Mouse (Mus musculus) retina, postnatal 1 day (tissue): ENCODE data around the gene Pfdn2.
"Not testable (repeated sequence)": the region's sequence is repeated elsewhere in the genome, so short reads cannot be mapped to it uniquely, and the experiment has no call there.

ENCODE experiments used
- DNase-seq: peaks from one replicate; pipeline ENCODE4 v3.0.0-alpha.2; 2012

Gene Pfdn2

DNA sequence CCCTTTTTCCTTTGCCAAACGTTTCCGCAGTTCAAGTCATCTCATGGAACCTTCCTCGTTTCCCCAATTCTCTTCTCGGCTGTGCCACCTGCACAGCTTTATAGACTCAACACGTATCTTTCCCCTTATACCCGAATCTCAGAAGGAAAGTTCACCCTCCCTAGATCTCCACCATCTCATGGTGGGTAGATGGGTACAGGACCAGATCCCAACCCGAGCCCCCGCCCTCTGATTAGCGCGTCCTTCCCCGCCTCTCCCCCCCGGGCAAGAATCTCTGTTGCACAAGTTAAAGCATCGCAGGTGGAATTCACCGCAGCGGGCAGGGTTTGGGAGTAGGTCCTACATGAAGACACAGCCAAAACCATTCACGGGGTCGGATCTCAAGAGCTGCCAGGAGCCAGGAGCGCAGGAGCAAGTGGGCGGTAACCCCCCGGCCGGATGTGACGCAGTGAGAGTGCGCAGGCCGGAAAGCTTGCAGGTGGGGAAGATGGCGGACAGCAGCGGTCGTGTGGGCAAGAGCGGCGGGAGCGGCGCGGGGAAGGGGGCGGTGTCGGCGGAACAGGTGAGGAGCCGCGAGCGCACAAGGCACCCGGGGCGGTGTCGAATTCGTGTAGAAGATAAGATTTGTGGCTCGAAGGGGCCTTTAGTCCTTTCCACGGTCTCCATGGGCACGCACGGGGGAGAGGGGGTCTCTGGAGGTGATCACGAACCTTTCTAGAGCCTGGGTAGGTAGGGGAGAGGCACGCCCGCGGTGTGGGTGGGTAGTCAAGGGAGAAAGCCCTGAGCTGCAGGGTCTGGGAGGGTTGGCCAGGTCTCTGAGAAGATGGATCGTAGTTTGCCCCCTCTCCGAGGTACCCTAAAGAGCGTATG lies at the start of gene Pfdn2, which contains the start of gene Nit1:
Pfdn2 (plus strand) TSS at position 446 of the 870 bp plus-strand sequence.
Nit1 (minus strand) TSS at position 422 of the 870 bp plus-strand sequence.
- peak; percentile 95 for DNase-seq

DNA sequence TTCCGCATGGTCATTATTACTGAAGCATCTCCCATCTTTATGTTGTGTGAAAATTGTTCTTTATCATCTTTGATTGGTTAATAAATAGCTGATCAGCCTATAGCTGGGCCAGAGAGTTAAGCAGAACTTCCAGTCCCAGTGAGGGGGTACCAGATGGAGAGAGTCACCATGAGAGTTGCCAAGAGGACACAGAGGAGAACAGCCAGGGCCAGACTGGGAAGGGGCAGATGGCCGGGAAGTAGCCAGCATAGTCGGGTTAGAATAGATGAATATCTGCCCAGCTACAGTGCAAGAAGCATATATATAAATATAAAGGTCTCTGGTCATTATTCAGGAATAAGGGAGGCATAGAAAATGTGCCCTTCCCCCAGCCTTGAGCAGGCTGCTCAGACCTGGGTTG lies 47.2 kb upstream of the Pfdn2 start:
- DNase-seq: no peak

DNA sequence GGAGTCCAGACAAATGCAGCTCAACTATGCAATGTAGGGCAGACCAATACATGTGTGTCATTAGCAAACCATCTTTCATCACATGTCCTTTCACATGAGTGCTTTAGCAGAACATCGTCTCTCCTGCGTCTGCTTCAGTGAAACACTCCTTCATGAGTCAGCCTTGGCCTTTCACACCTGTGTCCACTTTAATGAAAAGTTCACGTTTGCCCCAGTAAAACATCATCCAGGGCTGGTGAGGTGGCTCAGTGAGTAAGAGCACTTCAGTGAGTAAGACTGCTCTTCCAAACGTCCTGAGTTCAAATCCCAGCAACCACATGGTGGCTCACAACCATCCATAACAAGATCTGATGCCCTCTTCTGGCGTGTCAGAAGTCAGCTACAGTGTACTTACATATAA lies 39.3 kb upstream of the Pfdn2 start:
- DNase-seq: not testable (repeated sequence)

DNA sequence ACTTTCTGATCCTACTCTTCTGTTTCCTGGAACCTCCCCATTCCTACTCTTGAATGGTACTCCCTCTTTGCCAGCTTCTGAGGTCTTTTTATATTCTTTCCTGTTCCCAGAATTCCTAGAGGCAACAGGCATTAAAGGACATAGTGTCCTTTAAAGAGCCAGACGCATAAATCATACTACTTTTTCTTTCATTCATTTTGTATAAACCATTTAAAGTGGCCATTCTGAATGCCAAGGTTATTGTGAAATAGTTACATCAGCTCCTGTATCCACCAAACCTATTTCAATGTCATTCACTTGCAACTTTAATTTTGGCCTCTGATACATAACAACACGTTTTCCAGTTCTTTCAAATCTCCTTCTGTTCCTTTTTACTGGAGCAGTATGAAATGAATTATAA lies 36.1 kb upstream of the Pfdn2 start:
- DNase-seq: no peak

DNA sequence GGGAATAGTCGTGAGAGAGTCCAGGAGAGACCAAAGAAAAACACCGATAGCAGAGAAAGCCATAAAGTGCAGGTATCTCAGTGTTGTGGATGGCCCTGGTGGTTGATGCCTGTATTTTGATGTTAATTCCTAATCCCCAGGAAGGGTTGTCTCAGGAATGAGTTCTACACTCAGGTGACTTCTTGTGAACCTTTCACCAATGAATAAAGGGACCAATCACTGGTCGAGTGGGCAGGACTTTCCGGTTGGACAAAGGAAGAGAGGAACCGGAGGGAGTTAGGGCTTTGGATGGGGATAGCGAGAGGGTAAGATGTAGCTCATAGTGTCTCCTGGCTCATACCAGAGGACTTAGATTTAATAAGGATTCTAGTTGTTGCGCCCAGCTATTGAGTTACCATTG lies 25.7 kb upstream of the Pfdn2 start:
- no peak for DNase-seq

DNA sequence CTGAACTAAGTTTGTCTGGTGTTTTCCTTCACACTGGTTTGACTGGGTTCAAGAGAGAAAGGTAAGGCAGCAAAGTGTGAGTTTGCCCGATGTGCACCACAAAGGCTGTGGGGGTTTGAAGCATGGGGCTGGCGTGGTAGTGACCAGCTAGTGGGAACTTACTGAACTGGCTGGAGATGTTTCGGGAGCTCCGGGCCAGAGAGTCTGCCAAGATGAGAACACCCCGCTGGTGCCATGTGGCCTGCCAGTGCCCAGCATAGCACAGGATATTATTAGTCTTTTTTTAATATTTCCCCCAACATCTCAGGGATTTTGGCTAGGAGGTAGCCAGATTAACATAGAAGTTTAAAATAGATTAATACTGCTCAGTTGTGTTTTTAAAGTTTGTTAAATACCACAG lies 25.3 kb upstream of the Pfdn2 start:
- DNase-seq: no peak

DNA sequence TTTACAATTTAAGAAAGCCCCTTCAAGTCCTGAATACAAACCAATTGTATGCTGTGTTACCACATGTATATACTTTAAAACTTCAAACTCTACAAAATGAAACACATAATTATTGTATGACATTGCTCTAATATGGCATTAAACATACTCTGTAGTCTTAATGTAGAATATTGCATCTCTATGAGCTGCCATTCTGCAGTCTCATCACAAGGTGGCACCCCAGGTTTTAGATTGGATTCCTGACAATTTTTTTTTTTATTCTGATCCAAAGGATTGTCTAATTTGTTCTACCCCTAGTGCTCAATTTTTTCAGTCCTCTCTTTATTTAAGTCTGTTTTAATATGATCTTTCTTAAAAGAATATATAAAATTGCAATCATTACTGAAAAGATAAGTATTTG lies 24.1 kb upstream of the Pfdn2 start:
- peak; percentile 46 for DNase-seq

DNA sequence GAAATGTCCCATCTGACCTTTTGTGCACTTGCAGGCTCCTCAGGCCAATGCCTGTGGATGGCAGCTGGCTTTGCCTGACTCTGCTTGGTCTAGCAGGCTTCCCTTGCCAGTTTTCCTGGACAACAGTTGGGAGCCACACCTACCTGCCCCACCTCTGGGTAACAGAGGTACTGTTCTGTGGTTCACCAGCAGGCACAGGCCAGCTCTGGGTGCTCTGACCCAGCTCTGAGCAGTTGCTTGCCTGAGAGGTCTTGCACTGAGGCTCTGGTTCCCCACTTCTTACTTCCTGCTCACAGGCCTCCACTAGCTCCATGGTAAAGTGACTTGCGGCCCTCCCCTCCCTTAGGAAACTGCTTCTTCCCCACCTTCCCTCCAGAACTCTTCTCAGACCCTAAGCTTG lies 23.5 kb upstream of the Pfdn2 start:
- no peak for DNase-seq

DNA sequence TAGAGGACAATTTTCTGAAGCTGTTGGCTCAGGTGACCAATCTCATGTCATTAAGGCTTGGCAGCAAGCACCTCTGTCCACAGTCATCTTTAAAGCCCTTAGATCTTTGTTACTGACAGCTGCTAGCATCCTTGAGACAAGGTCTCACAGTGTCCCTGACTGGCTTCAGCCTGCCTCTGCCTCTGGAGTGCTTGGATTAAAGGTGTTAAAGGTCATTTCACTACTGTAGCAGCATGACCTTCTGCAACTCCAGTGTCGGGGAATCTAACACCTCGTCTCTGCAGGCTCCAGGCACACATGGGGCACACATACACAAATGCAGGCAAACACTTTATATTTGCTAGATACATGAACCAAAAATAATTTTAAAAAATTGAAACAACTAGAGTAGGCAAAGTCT lies 19.9 kb upstream of the Pfdn2 start:
- DNase-seq: no peak

DNA sequence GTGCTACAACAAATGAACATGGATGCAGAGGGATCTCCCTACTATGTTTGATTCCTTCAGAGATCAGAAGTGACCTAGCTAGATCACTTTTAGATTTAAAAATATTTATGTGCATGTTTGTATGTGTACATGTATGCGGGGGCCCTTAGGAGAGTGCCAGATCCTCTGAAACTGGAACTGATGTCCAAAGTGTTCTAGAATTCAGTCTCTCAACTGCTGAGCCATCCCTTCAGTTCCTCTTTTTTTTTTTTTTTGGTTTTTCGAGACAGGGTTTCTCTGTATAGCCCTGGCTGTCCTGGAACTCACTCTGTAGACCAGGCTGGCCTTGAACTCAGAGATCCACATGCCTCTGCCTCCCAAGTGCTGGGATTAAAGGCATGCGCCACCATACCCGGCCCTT lies 18.9 kb upstream of the Pfdn2 start:
- DNase-seq: not testable (repeated sequence)

DNA sequence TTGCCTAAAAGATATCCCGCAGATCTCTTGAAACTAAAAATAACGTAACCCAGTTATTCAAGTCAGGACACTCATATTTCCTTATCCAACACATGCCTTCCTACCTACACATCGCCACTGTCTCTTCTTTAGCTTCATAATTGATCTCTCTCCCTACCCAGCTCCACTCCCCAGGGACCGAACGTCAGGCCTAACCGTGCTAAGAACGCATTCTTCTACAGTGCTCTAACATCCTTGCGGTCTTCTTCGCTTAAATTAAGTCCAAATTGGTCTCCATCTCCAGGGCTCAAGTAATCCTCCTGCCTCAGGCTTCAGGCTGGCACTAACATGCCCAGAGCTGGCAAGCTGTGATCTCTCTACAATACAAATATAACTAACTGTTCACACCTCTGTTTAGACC lies 17.2 kb upstream of the Pfdn2 start:
- peak; percentile 11 for DNase-seq

DNA sequence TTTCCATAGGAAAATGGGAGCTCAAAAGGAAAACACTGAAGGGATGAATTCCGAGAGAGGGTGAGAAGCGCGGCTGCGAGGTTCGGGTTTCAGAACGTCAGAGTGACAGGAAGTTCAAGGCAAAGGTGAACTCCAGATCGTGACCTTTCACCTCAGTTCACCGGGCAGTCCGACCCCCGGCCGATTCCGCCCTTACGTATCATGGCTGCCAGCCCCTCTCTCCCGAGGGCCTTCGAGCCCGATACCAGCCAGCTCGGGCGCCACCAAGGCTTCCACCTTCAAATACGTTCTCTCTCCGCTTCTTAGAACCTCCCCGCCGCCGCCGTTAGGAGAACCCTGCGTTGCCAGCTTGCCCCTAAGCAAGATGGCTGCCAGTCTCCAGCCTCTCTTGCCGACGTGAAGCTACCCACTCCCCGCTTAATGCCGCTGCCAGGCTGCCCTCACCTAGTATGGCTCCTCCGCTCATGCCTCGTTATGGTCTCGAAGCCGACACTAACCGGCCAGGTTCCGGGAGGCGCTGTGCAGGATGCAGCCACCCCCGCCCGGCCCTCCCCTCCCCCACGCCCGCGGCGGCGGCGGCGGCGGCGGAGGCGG lies 16.5 kb upstream of the Pfdn2 start, which contains the start of gene Dedd:
Dedd (plus strand) TSS at position 307 of the 594 bp plus-strand sequence.
- peak; percentile 97 for DNase-seq

DNA sequence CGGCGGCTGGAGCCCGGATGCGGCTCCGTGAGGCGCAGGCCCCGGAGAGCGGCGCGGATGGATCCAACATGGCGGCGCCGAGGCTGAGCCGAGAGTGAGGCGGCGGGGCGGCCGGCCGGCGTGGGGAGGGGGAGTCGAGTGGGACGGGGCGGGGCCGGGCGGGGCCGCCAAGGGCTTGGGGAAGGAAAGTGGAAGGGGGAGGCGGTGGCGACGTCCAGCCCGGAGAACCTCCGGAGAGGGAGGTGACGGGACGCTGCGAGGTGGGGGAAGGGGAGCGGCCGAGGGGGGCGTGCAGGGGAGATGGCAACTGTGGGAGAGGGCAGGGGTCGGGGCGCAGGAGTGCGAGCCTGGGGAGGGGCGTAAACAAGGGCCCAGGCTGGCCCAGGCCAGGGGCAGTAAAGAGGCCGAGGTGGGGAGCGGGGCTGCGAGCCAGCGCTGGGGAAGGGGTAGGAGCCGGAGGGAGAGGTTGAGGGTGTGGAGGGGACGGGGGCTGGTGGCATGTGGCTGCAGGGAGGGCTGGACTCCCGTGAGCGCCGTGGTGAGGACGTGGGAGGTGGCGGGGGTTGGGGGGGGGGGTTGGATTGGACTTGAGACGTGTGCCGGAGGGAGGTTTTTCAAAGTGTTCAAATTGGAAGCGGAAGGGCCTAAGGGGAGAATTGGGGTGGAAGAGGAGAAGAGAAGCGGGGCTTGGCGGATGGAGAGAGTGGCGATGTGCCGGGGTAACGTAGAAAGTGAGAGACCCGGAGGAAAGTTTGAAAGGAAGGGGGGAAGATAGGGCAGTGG lies 15.8 kb upstream of the Pfdn2 start:
- DNase-seq: peak; percentile 93

DNA sequence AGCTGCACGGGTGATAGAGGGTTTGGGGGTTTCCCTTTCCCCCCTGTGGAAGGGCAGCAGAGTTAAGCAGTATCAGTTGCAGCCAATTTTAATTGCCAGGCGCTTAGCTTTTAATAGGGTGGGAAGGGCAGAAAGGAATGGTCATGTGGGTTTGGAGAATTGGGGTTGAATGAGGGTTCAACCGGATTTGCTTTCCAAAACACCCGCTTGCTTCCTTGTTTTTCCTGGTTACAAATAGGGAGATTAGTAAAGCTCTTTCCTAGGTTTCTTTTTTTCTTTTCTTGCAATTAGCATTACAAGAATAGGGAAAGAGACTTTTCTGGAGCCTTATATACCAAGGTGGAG lies 15.3 kb upstream of the Pfdn2 start:
- DNase-seq: no peak

DNA sequence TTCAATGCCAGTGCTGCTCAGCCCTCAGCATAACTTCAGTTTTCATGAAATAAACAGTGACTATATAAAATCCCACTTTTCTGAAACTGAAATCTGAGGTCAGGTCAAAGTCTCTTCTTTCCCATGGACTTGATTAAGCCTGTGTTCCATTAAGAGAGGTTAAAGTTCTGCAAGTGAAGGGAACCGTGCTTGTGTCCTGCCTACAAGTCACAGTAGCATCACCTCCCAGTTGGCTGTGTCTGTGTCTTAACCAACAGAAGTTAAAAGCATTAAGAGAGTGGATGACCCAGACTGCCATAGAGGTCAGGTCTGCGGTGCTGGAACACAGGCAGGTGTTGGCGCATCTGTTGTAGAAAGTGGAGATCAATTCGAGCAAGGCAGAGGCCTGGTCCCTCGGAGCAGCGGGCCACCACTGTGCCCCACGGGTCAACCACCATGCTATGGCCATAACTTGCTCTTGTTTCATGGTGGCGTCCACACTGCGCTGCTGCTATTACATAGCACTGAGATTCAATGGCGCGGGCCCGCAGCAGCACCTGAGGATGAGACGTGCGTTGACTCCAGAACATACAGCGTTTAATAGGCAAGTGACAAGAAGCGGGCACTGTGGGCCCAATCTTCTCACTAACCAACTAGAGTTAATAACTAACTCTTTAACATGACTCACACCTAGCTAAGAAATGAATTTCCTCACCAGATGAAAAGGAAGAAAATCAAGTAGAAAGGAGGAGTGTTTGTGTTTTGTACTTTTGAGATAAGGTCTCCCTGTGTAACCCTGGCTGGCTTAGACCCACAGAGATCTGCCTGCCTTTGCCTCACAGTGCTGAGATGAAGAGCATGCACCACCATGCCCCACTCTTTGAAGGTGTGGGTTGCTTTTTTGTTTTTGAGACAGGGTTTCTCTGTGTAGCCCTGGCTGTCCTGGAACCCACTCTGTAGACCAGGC lies 2.9 kb upstream of the Pfdn2 start:
- no peak for DNase-seq

DNA sequence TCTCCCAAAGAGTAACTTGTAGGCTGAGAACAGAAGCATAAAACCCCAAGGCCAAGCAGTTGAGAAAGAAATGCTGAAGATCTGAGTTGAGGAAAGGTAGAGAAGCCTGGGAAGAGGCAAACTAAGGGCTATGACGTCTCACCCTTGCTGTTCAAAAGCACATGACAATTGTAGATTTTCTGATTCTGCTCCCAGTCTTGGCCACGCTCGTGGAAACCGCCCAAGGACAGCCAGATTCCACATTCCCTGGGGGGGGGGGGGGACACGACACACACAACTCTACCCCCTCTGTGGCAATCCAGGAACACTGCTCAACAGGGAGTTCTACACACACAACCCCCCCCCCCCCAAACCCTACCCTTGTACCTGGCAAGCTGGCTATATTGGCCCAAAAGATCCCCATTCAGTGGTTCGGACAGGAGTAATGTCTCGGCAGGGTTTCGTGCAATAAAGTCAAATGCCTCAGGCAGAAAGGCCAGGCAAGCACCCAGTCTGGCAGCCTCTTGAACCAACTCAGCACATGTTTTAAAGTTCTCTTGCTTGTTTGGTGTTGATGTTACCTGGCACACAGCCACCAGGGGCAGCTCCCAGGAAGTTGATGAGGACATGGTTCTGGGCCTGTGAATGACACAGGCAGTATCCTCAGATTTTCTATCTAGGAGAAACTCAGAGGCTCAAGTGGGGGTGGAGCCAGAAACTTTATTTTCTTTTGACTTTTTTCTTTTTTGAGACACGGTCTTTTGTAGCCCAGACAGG lies 1.4 kb upstream of the Pfdn2 start:
- DNase-seq: peak; percentile 17

DNA sequence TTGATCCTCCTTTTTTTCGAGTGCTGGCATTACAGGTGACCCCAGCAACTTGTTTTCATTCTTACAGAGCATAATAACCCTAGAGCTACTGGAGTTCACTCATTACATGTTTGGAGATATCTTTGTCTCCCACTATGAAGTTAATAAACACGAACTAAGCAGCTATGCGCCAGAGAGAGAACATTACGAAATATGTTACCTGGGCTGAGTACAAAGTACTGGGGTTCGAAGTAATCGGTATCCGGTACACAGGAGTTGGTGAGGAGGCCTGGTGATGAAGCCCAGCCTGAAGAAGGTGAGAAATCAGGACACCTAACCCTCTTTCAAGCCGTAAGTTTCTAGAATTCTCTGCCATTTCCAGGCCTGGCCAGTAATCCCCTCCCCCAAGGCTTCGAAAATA lies 755 bp upstream of the Pfdn2 start:
- no peak for DNase-seq

DNA sequence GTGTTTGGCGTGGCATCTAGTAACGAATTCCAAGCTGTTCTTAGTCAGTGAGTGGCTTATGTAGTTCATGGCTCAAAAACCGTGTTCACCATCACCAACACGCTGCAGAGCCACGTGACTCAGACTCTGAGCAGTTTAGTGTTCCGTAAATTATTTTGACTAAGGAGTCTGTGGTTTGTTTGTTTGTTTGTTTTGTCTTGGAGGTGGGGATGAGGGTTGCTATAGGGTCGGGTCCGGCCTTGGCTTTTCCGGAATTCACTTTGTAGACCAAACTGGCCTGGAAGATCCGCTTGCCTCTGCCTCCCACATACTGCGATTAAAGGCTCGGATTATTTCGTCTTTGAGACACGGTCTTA lies 603 bp downstream of the Pfdn2 start:
- no peak for DNase-seq

DNA sequence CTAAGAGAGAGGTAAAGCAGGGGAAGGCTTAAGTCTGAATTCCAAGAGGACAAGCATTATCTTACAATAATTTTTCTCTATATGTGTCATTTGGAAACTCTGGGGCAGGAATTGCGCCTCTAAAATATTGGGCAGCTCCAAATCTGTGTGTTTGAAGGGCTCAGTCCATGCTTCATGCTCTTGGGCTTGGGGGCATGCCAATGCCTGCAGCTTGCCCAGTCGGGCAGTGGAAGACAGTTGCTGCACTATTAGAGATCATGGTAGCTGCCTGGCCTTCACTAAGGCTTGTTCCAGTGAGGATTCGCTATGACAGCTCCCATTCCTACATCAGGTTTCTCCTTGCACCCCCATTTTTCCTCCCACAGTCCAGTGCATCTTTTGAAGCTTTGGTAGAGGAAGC lies 3.2 kb downstream of the Pfdn2 start:
- no peak for DNase-seq

DNA sequence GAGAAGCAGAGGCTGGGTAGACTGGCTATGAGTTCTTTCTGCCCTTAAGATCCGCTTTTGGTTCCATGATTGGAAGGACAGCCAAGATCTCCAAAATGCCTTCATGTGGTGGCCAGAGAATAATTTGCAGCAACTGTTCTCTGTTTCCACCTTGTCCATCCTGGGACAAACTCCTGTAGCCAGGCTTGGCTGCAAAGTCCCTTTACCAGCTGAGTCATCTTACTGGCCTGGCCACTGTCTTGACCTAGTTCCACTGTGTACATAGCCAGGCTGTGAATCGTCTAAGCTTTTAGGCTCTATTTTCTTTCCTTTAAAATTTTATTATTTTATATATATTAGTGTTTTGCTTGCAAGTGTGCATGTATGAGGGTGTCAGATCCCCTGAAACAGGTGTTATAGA lies 3.7 kb downstream of the Pfdn2 start:
- no peak for DNase-seq

DNA sequence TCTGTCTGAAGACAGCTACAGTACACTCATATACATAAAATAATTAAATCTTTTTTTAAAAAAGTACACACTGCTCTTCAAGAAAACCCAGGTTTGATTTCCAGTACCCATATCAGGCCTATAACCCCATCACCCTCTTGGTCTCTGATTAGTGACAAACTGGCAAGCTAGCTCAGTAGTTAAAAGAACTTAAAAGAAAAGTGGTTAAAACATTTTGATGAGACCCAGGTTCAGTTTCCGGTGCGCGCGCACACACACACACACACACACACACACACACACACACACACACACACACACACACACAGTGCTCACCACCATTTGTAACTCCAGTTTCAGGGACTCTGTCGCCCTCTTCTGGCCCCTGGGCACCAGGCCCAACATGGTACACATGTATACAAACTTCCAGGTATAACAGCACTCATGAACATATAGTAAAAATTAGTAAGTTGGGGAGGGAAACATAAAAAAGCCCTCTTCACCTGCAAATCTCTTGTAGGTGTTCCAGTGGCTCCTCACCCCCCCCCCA lies 10.4 kb downstream of the Pfdn2 start:
- DNase-seq: peak; percentile 44

DNA sequence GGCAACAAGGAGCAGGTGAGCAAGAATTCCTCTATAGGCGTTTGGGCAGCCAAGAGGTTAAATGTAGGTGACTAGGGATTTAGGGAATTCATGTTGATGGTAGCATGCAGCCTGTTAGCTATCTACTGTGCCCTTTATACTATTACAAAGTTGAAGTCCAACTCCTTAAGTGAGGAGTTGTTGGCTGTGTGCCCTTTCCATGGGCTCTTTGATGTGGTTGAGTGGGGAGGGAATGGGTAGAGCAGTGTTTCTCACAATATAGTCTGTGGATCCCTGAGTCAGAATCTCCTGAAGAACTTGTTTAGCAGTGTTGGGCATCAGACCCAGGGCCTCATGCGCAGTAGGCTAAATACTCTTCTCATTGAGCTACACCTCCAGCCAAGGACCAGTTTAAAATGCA lies 11.3 kb downstream of the Pfdn2 start:
- DNase-seq: no peak
